Mouse (Mus musculus) intestine, embryonic 14.5 days (tissue): ENCODE data around the gene Ddx10. TPM values are rescaled to one million over a fixed set of nuclear protein-coding genes. Genes with fewer than 3 reads are reported as not detected.

Source experiments
- ATAC-seq: fragments of 200-750 bp; cut with Nextera tagmentation; replicated peaks from 2 replicates; pipeline ENCODE4 v1.8.0; 2017; ENCODE audit warnings: low read depth, moderate number of reproducible peaks, moderate TSS enrichment, moderate library complexity; ENCODE audit not compliant: low FRiP score, low TSS enrichment
- DNase-seq: peaks from one replicate; pipeline ENCODE4 v3.0.0-alpha.2; 2018; ENCODE audit warnings: low spot score
- H3K27ac ChIP-seq: fragments of 300-500 bp; sonication (generic); 2 replicates; pipeline ENCODE4 v1.5.1; 2014; ENCODE audit warnings: low read depth, mild to moderate bottlenecking, control low read depth
- H3K27me3 ChIP-seq: fragments of 300-500 bp; sonication (generic); replicated peaks from 2 replicates; pipeline ENCODE4 v1.6.1; 2014; ENCODE audit warnings: low read length, control low read depth; ENCODE audit not compliant: control insufficient read depth, insufficient read depth
- H3K36me3 ChIP-seq: fragments of 300-500 bp; sonication (generic); 2 replicates; pipeline ENCODE4 v1.6.1; 2014; ENCODE audit warnings: low read length, control low read depth; ENCODE audit not compliant: control insufficient read depth, insufficient read depth
- H3K4me1 ChIP-seq: fragments of 300-500 bp; sonication (generic); replicated peaks from 2 replicates; pipeline ENCODE4 v1.6.1; 2014; ENCODE audit warnings: low read length, control low read depth, mixed read lengths; ENCODE audit not compliant: control insufficient read depth, insufficient read depth
- H3K4me2 ChIP-seq: fragments of 300-500 bp; sonication (generic); 2 replicates; pipeline ENCODE4 v1.6.1; 2014; ENCODE audit warnings: low read length
- H3K4me3 ChIP-seq: fragments of 300-500 bp; sonication (generic); 2 replicates; pipeline ENCODE4 v1.5.1; 2014; ENCODE audit warnings: low read depth, low read length, control low read depth, mixed read lengths
- H3K9ac ChIP-seq: fragments of 300-500 bp; sonication (generic); 2 replicates; pipeline ENCODE4 v1.6.1; 2014; ENCODE audit warnings: mild to moderate bottlenecking, low read length
- H3K9me3 ChIP-seq: fragments of 300-500 bp; sonication (generic); 2 replicates; pipeline ENCODE4 v1.6.1; 2016; ENCODE audit warnings: low read length, control low read depth; ENCODE audit not compliant: control insufficient read depth
- WGBS: fragments of 180-500 bp; shearing (Covaris S2); extraction: QIAGEN DNeasy Blood & Tissue Kit; methylation state at CpG from one replicate; pipeline ENCODE4 v1.1.7; 2014; 5-methylcytosine and 5-hydroxymethylcytosine counted together
- polyA plus RNA-seq: library from polyadenylated mRNA; unstranded; fragments of >200 nt; fragmentation: Nextera tagmentation; extraction: Ambion mirVana; gene quantifications from 2 replicates; pipeline ENCODE4 v1.2.1, GENCODE M21; 2014

Ddx10 gene
- polyA plus RNA-seq, 1 experiment from 2014 or later, result 31.2 TPM

GRCm38 (mm10) chr9:53269466-53269755, 21.6 kb upstream of the Ddx10 start:
- no peak overlapping the region for H3K27ac ChIP-seq
- H3K27me3 ChIP-seq, result no peaks in the 10 kb centered on the region
- H3K4me1 ChIP-seq, result peaks cover 14% of the 10 kb centered on the region
- H3K36me3 ChIP-seq, result no peaks in the 10 kb centered on the region
- no peaks in the 10 kb centered on the region for H3K9me3 ChIP-seq
- DNase-seq (no peak), ATAC-seq (no peak)
- H3K4me2 ChIP-seq, result no peak overlapping the region
- no peak overlapping the region for H3K9ac ChIP-seq
- no peak overlapping the region for H3K4me3 ChIP-seq
- WGBS, result 88% methylated on average over 5 of the region's 5 CpGs

- H3K4me3 ChIP-seq, result no peak overlapping the region
- H3K9me3 ChIP-seq, result no peaks in the 10 kb centered on the region
- no peak overlapping the region for H3K9ac ChIP-seq
- no peaks in the 10 kb centered on the region for H3K27me3 ChIP-seq
- WGBS, result 61% methylated on average over 5 of the region's 5 CpGs
- no peaks in the 10 kb centered on the region for H3K36me3 ChIP-seq
- H3K4me1 ChIP-seq, result peaks cover 19% of the 10 kb centered on the region
- no peak overlapping the region for H3K4me2 ChIP-seq
- ATAC-seq, result no peak
- no peak for DNase-seq
- no peak overlapping the region for H3K27ac ChIP-seq
Observed at GRCm38 (mm10) chr9:53268731-53269465, 21.0 kb upstream of the Ddx10 start.

DNA sequence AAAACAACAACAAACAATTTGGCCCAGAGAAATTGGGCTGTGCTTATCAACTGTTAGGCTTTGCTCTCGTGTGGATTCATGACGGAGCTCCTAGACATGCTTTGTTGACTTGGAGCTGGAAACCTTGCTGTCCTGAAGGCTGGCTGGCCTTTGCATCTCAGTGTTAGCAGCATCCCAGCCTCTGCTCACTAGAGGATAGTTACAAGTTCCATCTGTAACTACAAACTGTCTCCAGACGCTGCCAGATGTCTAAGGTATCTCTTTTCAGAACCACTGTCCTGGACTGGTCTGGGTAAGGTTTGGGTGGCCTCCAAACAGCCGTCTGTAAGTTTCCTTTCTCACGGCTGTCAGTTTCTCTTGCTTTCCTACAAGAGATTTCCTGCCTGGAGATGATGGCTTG, 20.2 kb upstream of the Ddx10 start:
- H3K4me2 ChIP-seq, result no peak overlapping the region
- ATAC-seq, result no peak

GRCm38 (mm10) chr9:53265589-53265988, 17.7 kb upstream of the Ddx10 start:
- Histone ChIP-seq H3K4me2 (no peak overlapping the region), H3K4me1 (peaks cover 8% of the 10 kb centered on the region), H3K36me3 (no peaks in the 10 kb centered on the region), H3K9me3 (no peaks in the 10 kb centered on the region), H3K9ac (no peak overlapping the region), H3K27ac (no peak overlapping the region), H3K4me3 (no peak overlapping the region), H3K27me3 (no peaks in the 10 kb centered on the region)
- ATAC-seq (no peak), DNase-seq (no peak)
- WGBS, result 84% methylated on average over 2 of the region's 2 CpGs

More for the DNA sequence above, 20.2 kb upstream of the Ddx10 start:
- Histone ChIP-seq H3K4me3 (no peak overlapping the region), H3K36me3 (no peaks in the 10 kb centered on the region), H3K4me1 (peaks cover 19% of the 10 kb centered on the region), H3K9me3 (no peaks in the 10 kb centered on the region), H3K9ac (no peak overlapping the region), H3K27ac (no peak overlapping the region), H3K27me3 (no peaks in the 10 kb centered on the region)
- 42% methylated on average over 5 of the region's 5 CpGs for WGBS
- no peak for DNase-seq

GRCm38 (mm10) chr9:53264387-53264786, 16.5 kb upstream of the Ddx10 start:
- no peaks in the 10 kb centered on the region for H3K36me3 ChIP-seq
- ATAC-seq (peak; percentile 43), DNase-seq (no peak)
- H3K4me1 ChIP-seq, result peaks cover 8% of the 10 kb centered on the region
- whole genome bisulfite sequencing, result 29% methylated on average over 4 of the region's 4 CpGs
- H3K9ac ChIP-seq, result no peak overlapping the region
- no peaks in the 10 kb centered on the region for H3K27me3 ChIP-seq
- H3K4me2 ChIP-seq, result no peak overlapping the region
- H3K27ac ChIP-seq, result peak overlapping the region; percentile 27; the same call in 1 of the 2 replicates
- no peak overlapping the region for H3K4me3 ChIP-seq
- H3K9me3 ChIP-seq, result no peaks in the 10 kb centered on the region

DNA sequence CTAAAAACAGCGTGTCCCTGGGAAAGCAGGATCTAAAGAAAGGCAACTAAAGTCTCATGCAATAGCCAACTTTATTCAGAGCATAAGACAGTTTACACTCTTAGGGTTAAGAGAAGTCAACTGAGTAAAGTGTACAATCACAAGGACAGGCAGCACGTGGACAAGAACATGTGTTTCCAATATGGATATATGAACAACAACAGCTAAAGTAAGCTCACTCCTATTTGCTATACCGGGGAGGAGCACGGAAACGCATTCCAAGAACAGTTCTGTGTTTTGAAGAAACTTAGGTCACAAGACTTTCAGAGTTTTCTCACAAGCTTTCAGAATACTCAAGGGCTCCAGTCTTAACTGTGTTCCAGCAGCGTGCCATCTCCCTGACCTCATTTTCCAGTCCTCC, 10.3 kb upstream of the Ddx10 start:
- H3K36me3 ChIP-seq, result no peaks in the 10 kb centered on the region
- H3K9me3 ChIP-seq, result no peaks in the 10 kb centered on the region
- H3K27me3 ChIP-seq, result no peaks in the 10 kb centered on the region
- H3K27ac ChIP-seq, result no peak overlapping the region
- no peak overlapping the region for H3K4me3 ChIP-seq
- H3K9ac ChIP-seq, result no peak overlapping the region
- DNase-seq (no peak), ATAC-seq (no peak)
- no peaks in the 10 kb centered on the region for H3K4me1 ChIP-seq
- 44% methylated on average over 6 of the region's 6 CpGs for WGBS
- no peak overlapping the region for H3K4me2 ChIP-seq

DNA sequence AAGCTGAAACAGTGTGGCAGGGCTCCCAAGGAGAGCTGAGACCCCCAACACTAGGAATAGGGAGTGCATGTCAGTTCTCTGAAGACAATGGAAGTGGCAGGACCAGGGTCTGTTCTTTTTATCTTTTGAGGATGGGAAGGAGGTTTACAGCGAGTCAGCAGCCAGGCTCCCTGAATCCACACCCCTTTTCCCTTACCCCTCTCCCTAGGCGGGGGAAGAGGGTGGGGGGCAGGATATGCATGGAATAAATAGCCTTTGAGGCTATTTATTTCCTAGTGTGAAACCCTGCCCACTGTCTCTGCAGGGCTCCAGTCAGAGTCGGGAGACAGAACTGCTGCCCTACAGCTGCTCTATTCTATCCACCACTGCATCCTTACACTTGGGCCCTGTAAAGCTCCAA, 9.9 kb upstream of the Ddx10 start:
- no peaks in the 10 kb centered on the region for H3K36me3 ChIP-seq
- no peak overlapping the region for H3K27ac ChIP-seq
- H3K4me1 ChIP-seq, result no peaks in the 10 kb centered on the region
- no peak overlapping the region for H3K4me2 ChIP-seq
- no peaks in the 10 kb centered on the region for H3K27me3 ChIP-seq
- H3K9me3 ChIP-seq, result no peaks in the 10 kb centered on the region
- WGBS, result 0% methylated on average over 3 of the region's 3 CpGs
- no peak overlapping the region for H3K9ac ChIP-seq
- no peak overlapping the region for H3K4me3 ChIP-seq
- no peak for DNase-seq
- no peak for ATAC-seq

DNA sequence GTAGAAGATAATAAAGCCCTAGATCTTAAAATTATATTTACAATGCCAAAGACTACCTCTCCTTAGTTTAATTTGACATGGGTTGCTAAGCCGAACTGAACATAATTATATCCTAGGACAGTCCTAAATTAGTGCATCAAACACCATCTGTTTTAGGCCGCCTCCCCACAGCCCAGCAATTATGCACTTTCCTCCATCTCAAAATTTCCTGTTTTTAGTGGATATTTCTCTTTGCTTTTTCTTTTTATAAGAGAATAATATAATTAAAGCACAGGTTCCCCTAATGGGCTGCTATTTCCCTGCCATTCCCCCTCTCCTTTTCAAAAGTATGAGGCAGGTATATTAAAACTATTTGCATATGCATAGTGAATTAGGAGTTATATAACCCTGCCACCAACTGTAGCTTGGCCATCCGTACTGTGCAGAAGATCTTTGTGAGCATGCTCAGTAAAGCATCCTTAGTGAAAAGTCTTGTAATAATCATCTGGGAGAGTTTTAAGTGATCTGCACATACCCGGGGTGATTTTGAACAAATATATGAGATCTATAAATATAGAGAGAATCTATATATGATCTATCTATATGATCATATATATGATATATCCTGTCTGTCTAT, 8.9 kb upstream of the Ddx10 start:
- Histone ChIP-seq H3K4me3 (no peak overlapping the region), H3K27ac (no peak overlapping the region), H3K9ac (no peak overlapping the region), H3K36me3 (no peaks in the 10 kb centered on the region), H3K27me3 (no peaks in the 10 kb centered on the region), H3K4me1 (no peaks in the 10 kb centered on the region), H3K4me2 (no peak overlapping the region), H3K9me3 (no peaks in the 10 kb centered on the region)
- WGBS, result 78% methylated on average over 4 of the region's 4 CpGs
- ATAC-seq, result no peak
- no peak for DNase-seq

DNA sequence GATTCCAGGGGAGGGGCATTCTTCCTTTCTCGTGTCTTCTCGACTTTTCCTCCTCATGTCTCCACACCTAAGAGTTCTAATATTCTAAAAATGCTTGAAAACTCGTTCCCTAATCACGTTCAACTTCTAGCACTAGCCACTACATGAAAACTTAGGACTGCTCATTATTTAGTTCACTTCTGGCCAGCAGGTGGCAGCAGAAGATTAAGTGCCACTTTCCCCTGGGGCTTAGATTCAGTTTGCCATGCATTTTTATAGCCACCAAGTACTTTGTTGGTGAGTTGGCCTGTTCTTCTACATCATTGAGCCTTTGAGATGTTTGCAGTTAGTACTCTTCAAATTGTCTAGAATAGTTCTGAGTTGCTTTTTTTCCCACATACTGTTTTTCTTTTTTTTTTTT, 6.5 kb upstream of the Ddx10 start:
- ATAC-seq (peak; percentile 19; the same call in 1 of the 2 replicates), DNase-seq (peak; percentile 83)

More for the DNA sequence above, 6.5 kb upstream of the Ddx10 start:
- no peak overlapping the region for H3K27ac ChIP-seq
- H3K9me3 ChIP-seq, result no peaks in the 10 kb centered on the region
- H3K4me3 ChIP-seq, result no peak overlapping the region
- H3K4me2 ChIP-seq, result no peak overlapping the region
- WGBS, result 8% methylated on average over 4 of the region's 4 CpGs
- H3K9ac ChIP-seq, result no peak overlapping the region
- no peaks in the 10 kb centered on the region for H3K36me3 ChIP-seq
- no peaks in the 10 kb centered on the region for H3K27me3 ChIP-seq
- no peaks in the 10 kb centered on the region for H3K4me1 ChIP-seq
